Mouse (Mus musculus): ENCODE measurements around the gene Zbtb20.

DNA sequence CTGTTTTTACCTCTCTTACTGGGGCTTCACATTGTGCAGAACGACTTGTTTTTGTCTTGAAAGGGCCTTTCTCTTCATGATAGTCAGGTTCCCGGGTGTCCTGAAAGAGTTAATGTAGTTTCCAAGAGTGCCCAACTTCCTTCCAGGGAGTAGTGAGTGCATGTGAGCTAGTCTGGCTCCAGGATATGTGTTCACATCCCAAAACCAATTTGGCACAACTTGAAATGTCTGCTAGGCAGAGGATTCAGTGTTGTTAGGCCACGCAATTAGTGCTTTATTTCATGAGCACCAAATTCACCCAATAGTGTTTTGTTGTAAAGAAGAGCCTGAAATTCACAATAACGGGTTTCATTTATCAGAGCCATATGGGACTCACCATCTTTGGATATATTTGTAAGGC is 45.8 kb downstream of the Zbtb20 start:
- no peak for TF ChIP-seq CTCF (IDR thresholded peaks at IDR 0.05; ENCODE audit: insufficient read depth, low read depth, low read length)
- TF ChIP-seq POLR2A (IDR thresholded peaks at IDR 0.05; ENCODE audit: insufficient read depth, low read depth, low read length), result no peak

Measured in olfactory bulb, adult 2 months (tissue).